Comparison of ENCODE assay signal across 8 mouse cellular contexts in genomic region chr7:141442199-141442598, GRCm38 (mm10). TPM values are rescaled to one million over a fixed set of nuclear protein-coding genes. Genes with fewer than 3 reads are reported as not detected.
DNase-seq lines count a peak whose midpoint lies in the region; ATAC-seq and TF ChIP-seq lines count a peak whose summit lies in the region.

No protein-coding gene starts in this region.

- no peak for TF ChIP-seq CTCF in G1E (IDR thresholded peaks at IDR 0.05; ENCODE audit: low read depth, low read length)

- 93% methylated on average over 13 of the region's 13 CpGs for WGBS in kidney, embryonic 16.5 days
- 93% methylated on average over 13 of the region's 13 CpGs for WGBS in forebrain, embryonic 11.5 days
- WGBS in liver, embryonic 12.5 days (ENCODE audit: insufficient replicate concordance), result 89% methylated on average over 13 of the region's 13 CpGs

- no peak for ATAC-seq in kidney, embryonic 16.5 days (ENCODE audit: low FRiP score, low TSS enrichment)
- ATAC-seq in G1E (ENCODE audit: extremely low read depth, insufficient number of reproducible peaks, low FRiP score, poor library complexity, severe bottlenecking), result no peak
- no peak for ATAC-seq in forebrain, embryonic 11.5 days (replicated peaks; ENCODE audit: low FRiP score)
- ATAC-seq in liver, embryonic 12.5 days, result no peak

- no peaks in the 10 kb centered on the region for H3K9me3 ChIP-seq in kidney, embryonic 16.5 days (ENCODE audit: low read length)
- H3K9me3 ChIP-seq in G1E (replicated peaks), result no peaks in the 10 kb centered on the region
- no peaks in the 10 kb centered on the region for H3K9me3 ChIP-seq in forebrain, embryonic 11.5 days (ENCODE audit: control insufficient read depth, low read length)
- H3K9me3 ChIP-seq in liver, embryonic 12.5 days (replicated peaks), result no peaks in the 10 kb centered on the region

- peak overlapping the region; percentile 66 for H3K9ac ChIP-seq in kidney, embryonic 16.5 days (replicated peaks; ENCODE audit: low read length)
- peak overlapping the region; percentile 71 for H3K9ac ChIP-seq in forebrain, embryonic 11.5 days (ENCODE audit: low read length)
- peak overlapping the region; percentile 83 for H3K9ac ChIP-seq in liver, embryonic 12.5 days

- H3K27ac ChIP-seq in kidney, embryonic 16.5 days (ENCODE audit: low read length), result no peak overlapping the region
- no peak overlapping the region for H3K27ac ChIP-seq in forebrain, embryonic 11.5 days (ENCODE audit: low read depth, low read length)
- H3K27ac ChIP-seq in liver, embryonic 12.5 days, result 0 out of 2 replicates have a peak overlapping the region, but pooled peaks have one; percentile 75

- no peaks in the 10 kb centered on the region for H3K27me3 ChIP-seq in kidney, embryonic 16.5 days (ENCODE audit: insufficient read depth, low read length)
- H3K27me3 ChIP-seq in G1E (ENCODE audit: insufficient read depth, low read length), result no peaks in the 10 kb centered on the region; the same call in 1 of the 2 replicates
- H3K27me3 ChIP-seq in forebrain, embryonic 11.5 days (ENCODE audit: control insufficient read depth, insufficient read depth, low read length), result no peaks in the 10 kb centered on the region; the same call in 1 of the 2 replicates
- no peaks in the 10 kb centered on the region for H3K27me3 ChIP-seq in liver, embryonic 12.5 days (replicated peaks)

- peak overlapping the region; percentile 54; the same call in 1 of the 2 replicates for H3K4me3 ChIP-seq in kidney, embryonic 16.5 days (ENCODE audit: low read length)
- H3K4me3 ChIP-seq in G1E (ENCODE audit: low read depth, low read length), result peak overlapping the region; percentile 75
- H3K4me3 ChIP-seq in forebrain, embryonic 11.5 days (ENCODE audit: low read depth, low read length), result peak overlapping the region; percentile 40
- peak overlapping the region; percentile 68 for H3K4me3 ChIP-seq in liver, embryonic 12.5 days

- H3K4me1 ChIP-seq in kidney, embryonic 16.5 days (ENCODE audit: insufficient read depth, low read length), result peaks cover 22% of the 10 kb centered on the region
- H3K4me1 ChIP-seq in G1E (ENCODE audit: insufficient read depth, low read depth, low read length), result peaks cover 75% of the 10 kb centered on the region
- peaks cover 15% of the 10 kb centered on the region for H3K4me1 ChIP-seq in forebrain, embryonic 11.5 days (replicated peaks; ENCODE audit: control insufficient read depth, insufficient read depth, low read length)
- peaks cover 67% of the 10 kb centered on the region for H3K4me1 ChIP-seq in liver, embryonic 12.5 days

- DNase-seq in kidney, adult 8-10 months, result no peak
- no peak for DNase-seq in G1E (ENCODE audit: low spot score)
- DNase-seq in forebrain, embryonic 11.5 days (ENCODE audit: low spot score), result no peak
- DNase-seq in urinary bladder, postnatal 4 days (ENCODE audit: low spot score in 2 of 2), result no peak
- DNase-seq in embryo, embryonic 9.5 days (ENCODE audit: extremely low spot score), result no peak
- no peak for DNase-seq in kidney, postnatal 4 days

- H3K4me2 ChIP-seq in kidney, embryonic 16.5 days (replicated peaks; ENCODE audit: low read depth, low read length), result peak overlapping the region; percentile 89
- peak overlapping the region; percentile 80 for H3K4me2 ChIP-seq in forebrain, embryonic 11.5 days (ENCODE audit: low read depth, low read length, severe bottlenecking)
- peak overlapping the region; percentile 90 for H3K4me2 ChIP-seq in liver, embryonic 12.5 days

- H3K36me3 ChIP-seq in kidney, embryonic 16.5 days (ENCODE audit: insufficient read depth, low read length), result peaks cover 19% of the 10 kb centered on the region; the same call in 1 of the 2 replicates
- H3K36me3 ChIP-seq in G1E (replicated peaks), result peaks cover 57% of the 10 kb centered on the region
- H3K36me3 ChIP-seq in forebrain, embryonic 11.5 days (ENCODE audit: control insufficient read depth, insufficient read depth, low read length), result peaks cover 2% of the 10 kb centered on the region; the same call in 1 of the 2 replicates
- peaks cover 52% of the 10 kb centered on the region for H3K36me3 ChIP-seq in liver, embryonic 12.5 days

RNA-seq across cellular contexts. Expression of gene Pidd1, which starts 1.6 kb away (rescaled TPM):
- polyA plus RNA-seq in kidney, embryonic 16.5 days (2015; fragmentation: Nextera tagmentation; extraction: Ambion mirVana), result 11.4 and 12.6 TPM in 2 replicates
- total RNA-seq in G1E (2014; fragmentation: Nextera tagmentation), result 22.9 and 29.6 TPM in 2 replicates
- 8.8 and 8.9 TPM in 2 replicates for total RNA-seq in G1E (2017)
- polyA plus RNA-seq in G1E (2012), result 40.1 and 59.6 TPM in 2 replicates
- 22.3 TPM in 2 replicates for polyA plus RNA-seq in forebrain, embryonic 11.5 days (2014; fragmentation: Nextera tagmentation; extraction: Ambion mirVana)
- 17.3 and 17.7 TPM in 2 replicates for polyA plus RNA-seq in liver, embryonic 12.5 days (2016; fragmentation: Nextera tagmentation; extraction: Ambion mirVana)

RNA-seq across cellular contexts. Expression of gene Slc25a22, which starts 4.5 kb away (rescaled TPM):
- polyA plus RNA-seq in kidney, embryonic 16.5 days (2015; fragmentation: Nextera tagmentation; extraction: Ambion mirVana), result 33.2 and 39.9 TPM in 2 replicates
- 16.3 and 20.8 TPM in 2 replicates for total RNA-seq in G1E (2014; fragmentation: Nextera tagmentation)
- total RNA-seq in G1E (2017), result 3.7 and 3.8 TPM in 2 replicates
- 51.8 and 54.9 TPM in 2 replicates for polyA plus RNA-seq in G1E (2012)
- 43.2 and 46.0 TPM in 2 replicates for polyA plus RNA-seq in forebrain, embryonic 11.5 days (2014; fragmentation: Nextera tagmentation; extraction: Ambion mirVana)
- 26.0 and 27.1 TPM in 2 replicates for polyA plus RNA-seq in liver, embryonic 12.5 days (2016; fragmentation: Nextera tagmentation; extraction: Ambion mirVana)

RNA-seq across cellular contexts. Expression of gene Rplp2, which starts 5.0 kb away (rescaled TPM):
- polyA plus RNA-seq in kidney, embryonic 16.5 days (2015; fragmentation: Nextera tagmentation; extraction: Ambion mirVana), result 1,055 and 1,146 TPM in 2 replicates
- total RNA-seq in G1E (2014; fragmentation: Nextera tagmentation) (939 and 1,045 TPM in 2 replicates), G1E (2017) (1,867 and 2,370 TPM in 2 replicates)
- polyA plus RNA-seq in G1E (2012), result 5,272 and 6,746 TPM in 2 replicates
- polyA plus RNA-seq in forebrain, embryonic 11.5 days (2014; fragmentation: Nextera tagmentation; extraction: Ambion mirVana), result 935 and 968 TPM in 2 replicates
- 1,288 and 1,344 TPM in 2 replicates for polyA plus RNA-seq in liver, embryonic 12.5 days (2016; fragmentation: Nextera tagmentation; extraction: Ambion mirVana)

RNA-seq across cellular contexts. Expression of gene Pnpla2, which starts 12.8 kb away (rescaled TPM):
- polyA plus RNA-seq in kidney, embryonic 16.5 days (2015; fragmentation: Nextera tagmentation; extraction: Ambion mirVana), result 47.0 and 51.5 TPM in 2 replicates
- total RNA-seq in G1E (2014; fragmentation: Nextera tagmentation) (23.6 and 26.7 TPM in 2 replicates), G1E (2017) (7.1 and 9.9 TPM in 2 replicates)
- 49.9 and 50.5 TPM in 2 replicates for polyA plus RNA-seq in G1E (2012)
- 16.9 and 17.9 TPM in 2 replicates for polyA plus RNA-seq in forebrain, embryonic 11.5 days (2014; fragmentation: Nextera tagmentation; extraction: Ambion mirVana)
- polyA plus RNA-seq in liver, embryonic 12.5 days (2016; fragmentation: Nextera tagmentation; extraction: Ambion mirVana), result 16.6 and 17.8 TPM in 2 replicates

RNA-seq across cellular contexts. Expression of gene Cend1, which starts 12.9 kb away (rescaled TPM):
- 3.0 TPM in 2 replicates for polyA plus RNA-seq in kidney, embryonic 16.5 days (2015; fragmentation: Nextera tagmentation; extraction: Ambion mirVana)
- total RNA-seq in G1E (2014; fragmentation: Nextera tagmentation) (not detected in 2 replicates), G1E (2017) (not detected in 2 replicates)
- not detected in 2 replicates for polyA plus RNA-seq in G1E (2012)
- polyA plus RNA-seq in forebrain, embryonic 11.5 days (2014; fragmentation: Nextera tagmentation; extraction: Ambion mirVana), result 4.1 and 5.4 TPM in 2 replicates
- 0.10 and 0.16 TPM in 2 replicates for polyA plus RNA-seq in liver, embryonic 12.5 days (2016; fragmentation: Nextera tagmentation; extraction: Ambion mirVana)
